Mouse (Mus musculus) kidney, adult 9 months (tissue): ENCODE data around the gene Abhd12.

Experiments
- DNase-seq: peaks from one replicate; pipeline ENCODE4 v3.0.0; 2022

Gene Abhd12

DNA sequence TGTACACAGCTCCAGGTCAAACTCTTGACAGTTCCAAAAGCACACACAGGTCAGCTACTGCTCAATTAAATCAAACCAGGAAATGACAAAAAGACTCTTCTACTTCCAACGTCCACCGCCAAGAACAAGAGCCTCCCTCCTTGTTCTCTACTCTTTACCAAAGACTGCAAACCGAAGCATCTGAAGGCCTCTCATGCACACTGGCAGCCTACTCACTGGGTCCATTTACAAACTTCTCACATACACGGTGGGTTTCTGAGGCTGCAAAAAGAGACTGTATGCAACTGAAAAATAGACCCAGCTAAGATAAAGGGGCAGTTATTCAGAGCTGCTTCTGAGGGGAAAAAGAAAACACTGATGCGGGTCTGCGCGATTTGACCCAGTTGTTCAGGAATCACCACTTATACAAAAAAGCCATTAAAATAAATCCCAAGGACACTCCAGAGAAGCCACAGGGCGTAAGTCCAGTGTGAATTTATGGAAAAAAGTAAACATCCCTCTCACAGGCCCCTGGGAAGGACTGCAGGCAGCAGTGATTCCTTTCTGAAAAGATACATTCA, 57.0 kb downstream of the Abhd12 start:
- DNase-seq = no peak

DNA sequence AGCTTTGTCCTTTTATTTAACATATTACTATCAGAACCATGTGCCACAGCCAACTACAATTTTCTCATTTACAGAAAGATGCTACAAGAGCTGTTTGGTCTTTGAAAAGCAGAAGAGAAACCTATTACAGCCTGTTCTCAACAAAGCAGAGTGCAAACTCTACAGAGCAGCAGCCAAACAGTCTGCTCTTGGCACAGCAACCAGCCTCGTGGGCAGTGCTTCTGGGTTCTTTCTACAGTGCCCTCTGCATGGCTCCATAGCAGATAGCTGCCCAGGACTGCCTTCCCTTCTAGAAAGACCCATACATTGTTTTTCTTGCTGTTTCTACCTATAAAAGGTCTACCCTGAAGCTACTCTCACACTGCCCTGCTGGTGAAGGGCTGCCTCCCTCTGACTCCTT, 59.7 kb downstream of the Abhd12 start:
- DNase-seq = no peak

DNA sequence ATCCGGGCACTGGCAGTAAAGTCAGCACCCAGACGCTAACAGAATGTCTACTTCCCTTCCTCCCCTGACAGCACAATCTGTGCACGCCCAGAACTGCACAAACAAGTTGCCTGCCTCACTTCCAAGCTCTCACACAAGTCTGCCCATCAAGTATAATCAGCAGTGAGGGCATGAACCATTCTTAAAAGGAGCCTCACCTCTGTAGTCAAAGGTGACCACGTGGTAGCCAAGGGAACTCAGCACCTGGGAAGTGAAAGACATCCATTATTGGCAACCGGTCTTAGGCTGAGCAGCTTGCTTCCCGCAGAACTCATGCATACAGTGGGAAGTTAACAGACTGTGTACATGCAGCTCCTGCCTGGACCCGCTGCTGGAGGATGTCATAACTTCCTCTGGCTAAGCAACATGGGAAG, 62.5 kb downstream of the Abhd12 start:
- DNase-seq = peak; percentile 17

DNA sequence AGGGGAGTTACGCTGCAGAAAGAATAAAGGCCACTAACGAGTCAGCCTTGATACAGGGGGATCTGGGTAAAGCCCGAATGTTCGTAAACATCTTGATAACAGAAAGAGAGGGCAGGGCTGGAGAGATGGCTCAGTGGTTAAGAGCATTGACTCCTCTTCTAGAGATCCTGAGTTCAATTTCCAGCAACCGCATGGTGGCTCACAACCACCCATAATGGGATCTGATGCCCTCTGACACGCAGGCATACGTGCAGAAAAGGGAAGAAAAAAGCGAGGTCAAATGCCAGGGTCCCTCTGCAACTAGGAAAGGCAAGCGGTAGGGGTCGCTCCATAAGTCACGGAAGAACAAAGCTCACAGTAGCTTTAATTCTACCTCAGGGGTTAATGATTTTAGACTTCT, 63.4 kb downstream of the Abhd12 start:
- no peak for DNase-seq

DNA sequence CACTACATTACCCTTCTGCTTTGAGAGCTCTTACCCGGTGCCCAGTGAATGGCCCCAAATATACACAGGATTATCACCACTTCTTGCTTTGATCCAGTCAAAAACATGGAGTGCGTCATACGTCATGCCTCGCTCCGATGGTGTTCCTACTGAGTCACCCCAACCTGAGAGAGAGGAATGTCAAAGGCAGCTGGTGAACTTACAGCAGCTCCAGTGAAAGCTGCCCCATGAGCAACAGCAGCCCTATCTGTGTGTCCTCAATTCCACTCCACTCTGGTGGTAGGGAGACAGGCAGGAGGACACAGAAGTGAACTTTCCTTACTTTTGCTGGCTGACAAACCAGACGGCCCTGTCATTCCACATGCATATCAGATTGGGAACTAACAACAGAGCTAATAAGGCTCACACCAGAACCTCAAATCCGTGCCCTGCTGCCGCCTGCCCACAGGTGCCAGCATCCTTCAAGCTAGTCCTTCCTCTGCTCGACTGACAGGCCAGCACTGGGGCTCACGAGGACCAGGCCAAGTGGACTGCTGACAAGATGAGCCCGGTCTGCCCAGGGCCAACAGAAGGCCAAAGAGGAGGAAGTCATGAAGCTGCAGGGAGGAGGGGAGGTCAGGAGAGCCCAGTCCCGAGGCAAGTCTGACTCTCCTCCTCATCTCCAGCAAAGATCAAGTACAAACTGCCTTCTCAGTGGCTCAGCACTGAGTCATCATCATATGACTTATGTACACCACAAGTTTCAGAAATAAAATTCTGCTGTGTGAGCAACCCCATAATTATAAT, 64.7 kb downstream of the Abhd12 start:
- DNase-seq = peak; percentile 16

DNA sequence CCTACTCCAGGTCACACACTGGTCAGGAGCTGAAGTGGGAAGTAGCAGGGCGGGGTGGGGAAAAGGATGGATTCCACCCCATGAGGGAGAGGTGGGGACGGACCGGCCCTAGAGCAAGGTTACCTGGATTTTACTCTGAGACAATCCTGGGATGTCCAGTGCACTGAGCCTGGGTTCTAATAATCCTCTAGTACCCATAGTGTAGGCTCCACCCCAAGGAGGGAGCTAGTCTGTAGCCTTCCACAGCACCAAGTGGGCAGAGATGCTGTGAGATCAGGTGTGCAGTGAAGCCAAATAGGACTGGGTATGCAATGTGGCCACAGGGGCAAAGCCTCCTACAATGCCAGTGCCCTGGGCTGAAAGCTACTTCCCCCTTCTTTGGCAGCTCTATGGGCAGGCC, 66.8 kb downstream of the Abhd12 start:
- DNase-seq = no peak

DNA sequence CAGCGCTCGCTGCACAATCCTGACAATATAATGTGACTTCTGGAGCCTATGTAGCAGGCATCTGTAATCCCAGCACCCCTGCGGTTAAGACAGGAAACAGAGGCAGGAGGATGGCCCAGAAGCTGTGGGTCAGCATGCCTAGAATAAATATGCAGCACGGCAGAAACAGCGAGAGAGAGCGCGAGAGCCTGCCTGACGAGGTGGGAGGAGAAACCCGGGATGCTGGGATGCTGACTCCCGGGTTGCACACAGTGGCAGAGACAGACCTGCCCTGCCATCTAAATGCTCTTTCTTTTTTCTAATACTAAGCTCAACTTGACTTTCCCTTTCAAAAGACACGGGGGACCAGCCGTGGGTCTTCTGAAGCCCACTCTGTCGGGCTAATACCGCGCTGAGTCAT, 67.6 kb downstream of the Abhd12 start:
- DNase-seq = no peak

DNA sequence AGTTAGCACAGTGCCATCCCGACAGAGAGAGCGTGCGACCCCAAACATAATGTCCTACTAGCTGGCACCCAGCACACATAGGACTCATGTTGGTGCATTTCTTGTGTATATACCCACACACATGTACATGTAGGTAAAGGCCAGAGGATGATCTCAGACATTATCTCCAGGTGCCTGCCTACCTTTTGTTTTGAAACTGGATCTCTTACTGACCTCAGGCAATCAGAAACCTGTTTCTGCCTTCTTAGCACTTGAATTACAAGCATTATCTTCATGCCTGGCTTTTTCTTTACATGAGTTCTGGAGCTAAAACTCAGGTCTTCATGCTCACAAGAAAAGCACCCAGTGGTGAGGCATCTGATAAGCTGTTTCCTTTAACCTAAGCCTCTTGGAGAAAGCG, 68.6 kb downstream of the Abhd12 start:
- no peak for DNase-seq

DNA sequence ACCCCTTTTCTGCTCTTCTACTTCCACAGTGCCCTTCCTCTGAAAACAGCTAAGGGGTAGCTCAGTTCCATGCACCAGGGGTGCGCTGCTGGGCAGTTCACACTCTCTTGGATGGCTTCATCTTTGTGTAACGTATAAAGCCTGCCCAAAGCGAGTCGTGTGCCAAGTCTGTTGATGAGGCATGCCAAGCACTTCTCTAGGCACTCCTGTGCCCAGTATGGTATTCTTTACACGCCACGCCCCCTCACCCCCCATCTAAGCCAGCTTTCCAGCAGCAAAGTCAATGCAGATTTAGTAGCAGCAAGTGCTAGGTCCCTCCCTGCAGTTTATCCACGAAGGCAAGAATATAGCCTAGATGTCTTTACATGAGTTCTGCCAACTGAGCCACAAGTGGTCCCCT, 69.9 kb downstream of the Abhd12 start:
- DNase-seq = no peak

DNA sequence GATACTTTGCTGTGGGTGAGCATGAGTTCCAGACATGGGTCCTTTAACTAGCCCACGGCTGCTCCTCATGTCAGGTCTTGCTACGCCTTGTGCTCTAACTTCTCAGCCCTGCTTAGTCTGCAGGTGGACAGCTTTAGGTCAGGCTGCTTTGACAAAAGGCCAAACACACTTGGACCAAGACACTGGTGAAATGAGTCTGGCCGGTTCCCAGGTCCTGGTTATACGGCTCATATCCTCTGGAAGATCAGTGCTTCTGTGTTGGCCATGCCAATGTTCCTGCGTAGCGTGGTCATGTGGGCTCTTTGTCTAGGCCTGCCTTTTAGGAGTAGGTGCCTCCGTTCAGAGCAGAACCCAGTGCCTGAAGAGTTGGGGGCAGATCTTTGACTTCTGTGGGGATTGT, 72.5 kb downstream of the Abhd12 start:
- peak; percentile 49 for DNase-seq

DNA sequence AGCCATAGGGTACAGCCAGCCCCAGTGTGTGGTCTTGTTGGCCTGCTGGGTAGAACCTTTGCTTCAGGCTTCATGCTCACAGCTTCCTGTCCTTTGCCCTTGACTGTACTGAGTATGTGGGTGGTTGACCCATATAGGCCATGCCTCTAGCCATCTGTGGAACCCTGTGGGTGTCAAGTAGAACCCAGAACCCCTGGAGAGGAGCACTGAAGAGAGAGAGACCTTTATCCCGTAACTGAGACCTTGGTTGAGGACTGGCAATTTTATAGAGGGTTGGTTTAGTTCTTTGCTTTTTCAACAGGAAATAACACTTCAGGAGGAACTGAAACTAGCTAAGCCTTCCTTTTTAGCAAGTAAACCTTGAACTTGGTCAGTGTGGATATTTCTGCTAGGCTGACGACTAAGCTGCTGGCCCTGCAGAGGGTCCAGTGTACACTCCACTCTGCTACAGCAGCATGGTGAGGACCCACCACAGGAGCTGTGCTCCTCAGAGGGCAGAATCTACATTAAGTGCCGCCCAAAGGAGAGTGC, 73.6 kb downstream of the Abhd12 start:
- DNase-seq = no peak

DNA sequence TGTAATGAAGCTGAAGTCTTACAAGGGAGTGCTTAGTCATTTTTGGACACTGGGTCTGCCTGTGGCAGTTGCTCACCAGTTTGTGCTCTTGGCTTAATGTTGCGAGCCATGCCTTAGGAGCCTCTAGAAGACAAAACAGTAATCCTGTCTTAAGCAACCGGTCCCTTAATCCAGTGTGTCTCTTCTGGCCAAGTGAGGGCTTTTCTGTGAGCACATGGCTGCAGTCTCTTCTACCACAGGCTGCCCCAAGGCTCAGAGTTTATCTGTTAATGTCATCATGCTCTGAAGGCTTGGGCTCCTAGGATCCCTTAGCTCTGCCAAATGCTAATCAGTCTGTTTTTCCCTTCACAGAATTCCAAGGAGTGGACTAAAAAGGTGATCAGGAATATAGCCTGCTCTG, 74.5 kb downstream of the Abhd12 start:
- no peak for DNase-seq

DNA sequence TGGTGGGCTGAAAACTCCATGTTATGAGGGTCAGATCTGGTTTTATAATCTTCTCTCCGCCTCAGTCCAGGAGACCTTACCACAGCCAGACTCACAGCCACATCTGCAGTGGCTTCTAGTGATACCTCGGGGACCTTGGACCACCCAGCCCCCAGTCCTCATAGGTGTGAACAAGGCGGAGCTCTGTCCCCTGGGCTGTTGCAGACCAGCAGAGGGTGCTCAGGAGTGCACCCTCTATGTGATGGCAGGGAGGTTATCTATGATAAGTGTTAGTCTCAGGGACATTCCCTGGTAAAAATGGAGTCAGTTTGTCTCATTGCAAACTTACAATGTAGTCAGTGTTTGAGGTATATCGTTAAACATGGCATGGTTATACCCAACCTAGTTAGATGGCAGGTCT, 75.9 kb downstream of the Abhd12 start:
- no peak for DNase-seq

DNA sequence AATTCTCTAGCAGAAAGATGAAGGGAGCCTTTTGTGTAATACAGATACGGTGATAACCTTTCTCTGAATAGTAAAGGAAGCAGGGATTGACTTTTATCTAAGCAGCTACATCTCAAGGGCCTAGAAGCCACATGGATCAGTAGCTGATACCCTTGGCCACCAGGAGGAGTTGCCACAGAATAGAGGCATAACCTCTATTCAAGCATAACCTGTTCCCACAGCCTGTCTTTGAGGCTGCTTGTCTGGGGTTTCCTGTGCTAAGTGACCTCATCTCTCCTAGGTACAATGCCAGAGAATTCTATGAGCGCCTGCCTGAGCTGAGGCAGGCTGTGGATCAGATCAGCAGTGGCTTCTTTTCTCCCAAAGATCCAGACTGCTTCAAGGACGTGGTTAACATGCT, 76.4 kb downstream of the Abhd12 start:
- DNase-seq = no peak

DNA sequence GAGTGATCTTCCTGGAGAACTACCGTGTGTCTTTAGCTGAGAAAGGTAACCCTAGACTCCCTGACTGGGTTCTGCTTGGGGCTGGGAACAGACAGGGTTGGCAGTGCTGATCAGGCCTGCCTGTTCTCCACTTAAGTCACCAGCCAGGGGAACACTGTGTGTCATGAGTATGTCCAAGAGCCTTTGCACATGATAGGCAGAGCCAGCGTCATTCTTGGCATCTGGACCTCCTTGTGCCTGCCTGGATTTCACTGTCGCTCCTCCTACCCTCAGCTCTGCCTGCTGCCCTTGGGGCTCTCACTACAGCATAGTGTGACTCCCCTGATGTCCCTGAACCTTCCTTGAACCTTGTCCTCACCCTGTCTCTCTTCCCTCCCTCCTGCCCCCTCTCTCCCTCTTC, 78.1 kb downstream of the Abhd12 start:
- no peak for DNase-seq

DNA sequence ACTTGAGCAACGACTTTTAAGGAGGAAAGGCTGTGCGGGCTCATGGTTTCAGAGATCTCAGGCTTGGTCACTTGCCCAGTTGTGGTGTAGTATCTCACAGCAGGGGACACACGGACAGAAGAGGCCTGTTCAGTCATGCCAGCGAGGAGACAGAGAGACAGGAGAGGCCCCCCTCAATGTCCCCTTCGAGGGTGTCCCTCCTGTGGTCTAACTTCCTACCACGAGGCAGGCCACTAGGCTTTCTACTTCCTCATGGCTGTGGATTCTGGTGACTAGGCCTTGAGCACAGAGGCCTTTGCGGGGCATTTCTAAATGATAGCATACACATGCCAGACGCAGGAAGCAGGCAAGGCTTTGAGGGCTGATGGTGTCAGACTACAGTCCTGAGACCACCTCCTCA, 81.6 kb downstream of the Abhd12 start:
- DNase-seq = no peak

DNA sequence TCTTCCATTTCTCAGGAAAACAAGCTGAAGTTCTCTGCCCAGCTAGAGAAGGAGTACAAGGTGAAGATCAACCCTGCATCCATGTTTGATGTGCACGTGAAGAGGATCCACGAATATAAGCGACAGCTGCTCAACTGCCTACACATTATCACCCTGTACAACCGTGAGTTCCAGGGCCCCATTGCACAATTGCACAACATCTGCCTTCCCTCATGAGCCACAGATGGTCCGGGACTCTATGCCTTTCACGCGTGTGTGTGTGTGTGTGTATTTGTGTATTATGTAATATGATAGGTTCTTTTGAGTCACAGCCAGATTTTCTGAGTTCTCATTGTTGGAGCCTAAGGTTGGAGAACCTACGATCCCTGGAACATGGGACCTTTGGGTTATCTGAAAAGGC, 83.8 kb downstream of the Abhd12 start:
- DNase-seq = no peak

DNA sequence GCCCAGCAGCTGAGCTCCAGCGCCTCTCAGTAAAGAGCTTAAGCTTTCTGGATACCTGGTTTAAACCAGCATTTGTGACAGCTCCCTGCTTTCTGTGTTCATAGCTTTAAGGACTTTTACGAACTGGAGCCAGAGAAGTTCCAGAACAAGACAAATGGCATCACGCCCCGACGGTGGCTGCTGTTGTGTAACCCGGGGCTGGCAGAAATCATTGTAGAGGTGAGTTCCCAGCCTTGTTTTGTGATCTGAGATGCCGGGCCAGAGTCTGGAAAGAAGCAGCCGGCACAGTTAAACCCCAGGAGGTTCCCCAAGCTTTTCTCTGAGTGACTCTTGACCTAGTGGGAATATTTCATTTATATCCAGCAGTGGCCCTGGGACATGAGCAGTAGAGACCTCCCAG, 85.8 kb downstream of the Abhd12 start:
- no peak for DNase-seq

DNA sequence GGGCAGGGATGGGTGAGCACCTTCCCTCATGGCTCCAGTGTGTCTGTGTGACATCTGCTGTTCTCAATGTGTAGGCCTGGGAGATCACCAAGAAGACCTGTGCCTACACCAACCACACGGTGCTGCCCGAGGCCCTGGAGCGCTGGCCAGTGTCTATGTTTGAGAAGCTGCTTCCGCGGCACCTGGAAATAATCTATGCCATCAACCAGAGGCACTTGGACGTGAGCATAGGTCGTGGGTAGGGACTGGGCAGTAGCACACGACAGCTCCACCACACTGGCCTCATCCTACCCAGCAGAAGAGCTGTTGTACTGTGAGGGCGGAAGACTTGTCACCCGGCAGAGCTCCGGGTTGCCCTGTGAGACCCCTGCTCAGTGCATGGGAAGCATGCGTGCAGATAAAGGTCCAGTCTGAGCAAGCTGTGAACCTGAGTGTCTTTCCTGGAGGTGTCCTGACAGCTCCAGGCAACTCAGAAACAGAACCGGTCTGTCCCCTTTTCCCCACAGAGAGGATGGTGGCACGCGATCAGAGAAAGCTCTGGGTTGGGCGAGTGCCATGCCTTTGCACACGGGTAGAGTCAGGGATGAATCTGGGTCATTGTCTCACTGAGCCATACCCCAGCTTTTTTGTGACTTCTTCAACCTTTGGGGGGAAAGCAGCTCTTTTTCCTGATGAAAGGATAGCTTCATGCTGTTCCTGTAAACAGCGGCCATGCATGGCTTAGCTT, 87.7 kb downstream of the Abhd12 start:
- DNase-seq = no peak

DNA sequence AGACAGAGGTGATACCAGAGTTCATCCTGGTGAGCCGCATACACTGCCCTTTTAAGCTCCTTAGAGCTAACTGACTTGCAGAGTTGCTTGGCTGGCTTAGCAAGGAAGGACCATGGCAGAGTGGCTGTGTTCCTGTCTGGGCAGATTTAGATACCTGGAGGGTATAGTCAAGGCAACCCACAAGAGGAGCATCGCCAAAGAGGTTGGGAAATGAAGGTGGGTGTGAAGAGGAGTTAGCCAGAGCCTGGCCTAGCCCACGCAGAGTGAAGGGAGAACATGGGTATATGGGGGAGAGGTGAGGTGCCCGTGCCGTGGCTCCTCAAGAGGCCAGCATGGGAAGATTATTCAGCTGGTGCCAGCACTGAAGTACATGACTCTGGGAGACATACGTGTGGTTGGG, 91.7 kb downstream of the Abhd12 start:
- no peak for DNase-seq

DNA sequence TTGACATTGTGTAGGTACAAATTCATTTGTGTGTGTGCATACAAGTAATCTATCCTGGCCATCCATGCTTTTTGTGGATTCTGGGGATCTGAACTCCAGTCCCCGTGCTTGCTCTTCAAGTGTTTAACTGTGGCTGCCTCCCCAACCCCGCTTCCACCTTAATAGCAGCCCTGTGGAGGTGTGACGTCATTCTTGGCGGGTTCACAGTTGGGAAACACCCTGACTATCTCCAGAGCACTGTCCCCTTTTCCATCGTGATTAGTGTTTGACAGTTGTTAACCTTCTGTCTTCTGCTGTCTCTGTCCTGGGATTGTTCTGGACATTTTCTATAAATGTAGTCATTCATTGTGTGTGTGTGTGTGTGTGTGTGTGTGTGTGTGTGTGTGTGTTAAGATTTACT, 93.9 kb downstream of the Abhd12 start:
- no peak for DNase-seq

DNA sequence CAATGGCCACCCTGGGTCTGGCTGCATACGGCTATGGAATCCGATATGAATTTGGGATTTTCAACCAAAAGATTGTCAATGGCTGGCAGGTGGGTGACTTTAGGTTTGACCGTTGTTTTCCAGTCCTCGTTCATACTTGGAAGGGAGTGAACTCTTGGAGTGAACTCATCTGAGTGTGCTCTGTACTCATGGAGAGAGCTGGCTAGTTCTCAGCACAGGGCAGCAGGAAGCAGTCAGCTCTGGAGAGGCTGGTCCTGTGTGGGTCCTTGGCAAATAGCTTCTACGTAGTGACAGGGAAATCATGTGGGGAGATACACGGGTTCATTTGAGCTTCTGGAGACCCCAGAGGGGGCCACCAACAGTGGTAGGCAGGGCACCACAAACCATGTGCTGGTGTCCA, 95.7 kb downstream of the Abhd12 start:
- no peak for DNase-seq

DNA sequence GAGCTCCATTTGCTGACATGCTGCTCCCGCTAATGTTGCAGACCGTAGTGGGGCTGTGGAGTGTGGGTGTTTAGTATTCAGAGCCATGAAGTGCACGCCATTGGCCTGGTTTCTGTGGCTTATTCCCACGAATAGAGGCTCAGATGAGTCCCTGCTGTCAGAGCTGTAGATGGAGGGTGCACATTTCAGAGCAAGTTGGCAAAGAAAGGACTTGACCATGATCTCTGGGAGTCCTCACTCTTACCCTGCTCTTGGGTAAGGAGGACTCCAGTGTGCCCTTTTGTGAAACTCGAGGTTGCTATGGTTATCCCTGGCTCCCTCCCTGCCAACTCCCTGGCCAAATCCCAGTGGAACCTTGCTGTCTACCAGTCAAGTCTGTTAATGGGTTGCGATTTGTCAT, 96.2 kb downstream of the Abhd12 start:
- DNase-seq = no peak

DNA sequence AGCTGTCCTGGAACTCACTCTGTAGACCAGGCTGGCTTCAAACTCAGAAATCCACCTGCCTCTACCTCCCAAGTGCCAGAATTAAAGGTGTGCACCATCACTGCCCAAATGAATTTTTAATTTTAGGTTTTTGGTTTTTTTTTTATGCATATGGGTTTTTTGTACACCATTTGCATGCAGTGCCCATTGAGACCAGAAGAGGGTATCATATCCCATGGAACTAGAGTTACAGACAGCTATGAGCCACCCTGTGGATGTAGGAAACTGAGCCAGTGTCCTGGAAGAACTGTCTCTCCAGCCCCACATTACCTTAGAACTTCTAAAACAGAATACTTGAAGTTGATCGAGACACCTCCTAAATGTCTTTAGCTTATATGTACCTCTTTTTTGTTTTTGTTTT, 101.5 kb downstream of the Abhd12 start:
- DNase-seq = peak; percentile 39
